13 mouse cellular contexts compared by ENCODE assay signal in the genomic region with DNA sequence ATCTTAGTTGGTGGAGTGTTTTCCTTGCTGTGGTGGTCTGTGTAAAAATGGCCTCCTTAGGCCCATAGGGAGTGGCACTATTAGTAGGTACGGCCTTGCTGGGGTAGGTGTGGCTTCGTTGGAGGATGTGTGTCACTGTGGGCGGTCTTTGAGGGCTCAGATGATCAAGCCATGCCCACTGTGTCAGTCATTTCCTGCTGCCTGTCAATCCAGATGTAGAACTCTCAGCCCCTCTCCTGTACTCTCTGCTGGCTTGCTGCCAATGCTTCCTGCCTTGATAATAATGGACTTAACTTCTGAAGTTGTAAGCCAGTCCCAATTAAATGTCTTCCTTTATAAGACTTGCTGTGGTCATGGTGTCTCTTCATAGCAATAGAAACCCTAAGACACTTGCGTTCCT.
"Had no signal": no experiment of that assay in that cellular context is flagged by ENCODE, and none has a peak within 500 bp of the region (broad histone marks: within the 10 kb centered on the region; RNA-seq: fewer than 3 reads in every experiment).

No protein-coding gene starts in this region.

- H3K27ac ChIP-seq: kidney, embryonic 15.5 days; limb, embryonic 13.5 days; liver, embryonic 14.5 days; midbrain, embryonic 10.5 days; neural tube, embryonic 15.5 days had no signal

- H3K4me2 ChIP-seq: kidney, embryonic 15.5 days; limb, embryonic 13.5 days; neural tube, embryonic 15.5 days had no signal

- H3K4me3 ChIP-seq: kidney, embryonic 15.5 days; limb, embryonic 13.5 days; midbrain, embryonic 10.5 days; myocyte; neural tube, embryonic 15.5 days had no signal

- H3K9ac ChIP-seq: kidney, embryonic 15.5 days; limb, embryonic 13.5 days; liver, embryonic 14.5 days; neural tube, embryonic 15.5 days had no signal

- H3K27me3 ChIP-seq: kidney, embryonic 15.5 days; limb, embryonic 13.5 days; neural tube, embryonic 15.5 days had no signal

- DNase-seq: kidney, adult 2 months; kidney, postnatal 14 days; left cerebral cortex, postnatal 4 days; lung, adult 18-20 months; midbrain, embryonic 14.5 days; right cerebral cortex, postnatal 14 days; thymus, postnatal 4 days had no signal

- H3K4me1 ChIP-seq: kidney, embryonic 15.5 days; limb, embryonic 13.5 days; neural tube, embryonic 15.5 days had no signal

- H3K9me3 ChIP-seq: midbrain, embryonic 10.5 days; neural tube, embryonic 15.5 days had no signal

- H3K36me3 ChIP-seq: kidney, embryonic 15.5 days; limb, embryonic 13.5 days; midbrain, embryonic 10.5 days; neural tube, embryonic 15.5 days had no signal
